Mouse (Mus musculus): ENCODE measurements around the gene Dgkg.

The Dgkg gene

DNA sequence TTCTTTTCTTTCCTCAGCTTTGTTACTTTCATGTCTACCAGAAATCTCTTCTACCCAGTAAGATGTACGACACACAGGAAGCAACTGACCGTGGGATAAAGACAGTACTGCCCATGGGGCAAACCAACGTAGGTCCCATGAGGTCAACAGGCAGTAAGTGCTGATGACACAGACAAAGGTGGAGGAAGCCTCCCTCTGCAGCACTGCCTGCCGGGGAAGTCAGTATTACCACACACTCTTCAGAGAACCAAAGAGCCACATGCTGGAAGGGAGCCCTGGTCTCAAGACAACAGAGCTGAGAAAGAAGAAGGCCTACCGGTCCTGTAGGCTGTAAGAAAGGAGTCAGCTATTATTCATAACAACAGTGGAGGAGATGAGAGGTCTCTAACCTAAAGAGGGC, 67.4 kb downstream of the Dgkg start:
- no peak for DNase-seq

DNA sequence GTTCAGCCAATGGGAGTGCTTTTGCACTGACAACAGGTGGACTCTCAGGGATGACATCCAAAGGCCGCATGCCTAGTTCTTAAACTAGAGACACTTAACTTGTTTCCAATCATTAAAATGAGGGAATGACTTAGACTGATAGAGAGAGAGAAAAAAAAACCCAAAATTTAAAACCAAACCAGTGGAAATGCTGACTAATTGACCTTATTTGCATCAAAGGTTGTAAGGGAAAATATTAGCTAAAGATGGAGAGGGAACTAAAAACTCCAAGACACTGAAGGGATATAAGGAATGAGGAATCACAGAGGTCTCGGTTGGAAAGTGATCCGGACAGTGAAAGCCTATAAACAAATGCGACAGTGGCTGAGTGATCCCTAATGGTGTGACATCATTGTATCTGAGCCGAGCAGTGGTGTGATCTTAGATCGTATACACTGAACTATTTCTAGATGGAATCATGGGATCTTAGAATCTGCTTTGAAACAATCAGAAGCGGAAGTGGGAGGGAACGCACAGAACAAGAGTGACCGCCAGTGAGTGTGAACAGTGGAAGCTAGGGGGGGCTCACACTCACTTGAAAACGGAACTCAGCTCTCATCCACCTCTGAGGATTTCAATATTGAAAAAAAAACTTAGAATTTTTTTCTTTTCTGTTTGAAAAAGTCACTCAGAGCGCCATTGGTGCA, 70.7 kb downstream of the Dgkg start:
- no peak for DNase-seq

DNA sequence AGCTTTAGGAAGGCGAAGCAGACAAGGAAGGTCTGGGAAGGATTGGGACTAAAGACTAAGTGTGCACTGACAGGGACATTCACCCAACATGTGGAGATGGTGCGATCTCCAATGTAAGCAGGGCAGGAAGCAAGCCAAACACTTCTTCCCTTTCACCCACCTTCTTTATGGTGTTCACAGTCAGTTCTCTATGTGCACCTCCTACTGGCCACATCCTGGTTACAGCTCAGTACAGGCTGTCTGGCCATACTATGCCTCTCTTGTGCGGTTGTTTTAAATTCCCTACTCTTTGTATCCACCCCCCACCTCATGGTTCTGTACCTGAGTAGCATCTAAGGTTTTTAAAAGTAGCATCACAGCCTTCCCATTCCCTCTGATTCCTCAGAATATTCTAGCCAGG, 71.5 kb downstream of the Dgkg start:
- DNase-seq = no peak

DNA sequence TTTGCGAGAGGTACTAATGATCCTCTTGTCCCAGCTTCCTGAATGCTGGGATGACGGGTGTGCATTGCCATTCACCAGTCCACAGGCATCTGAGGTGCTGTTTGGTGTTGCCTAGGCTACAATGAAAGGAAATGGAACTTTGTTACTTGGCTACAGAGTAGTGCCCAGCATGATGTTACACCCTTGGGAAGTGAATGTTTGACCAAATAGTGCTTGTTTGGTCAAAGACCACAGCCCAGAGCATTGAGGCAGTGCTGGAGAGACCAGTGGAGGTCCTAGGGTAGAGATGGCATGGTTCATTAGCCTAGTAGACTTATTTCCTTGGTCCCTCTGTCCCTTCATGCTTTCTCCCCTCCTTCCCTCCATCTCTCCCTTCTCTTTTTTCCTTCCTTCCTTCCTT, 73.6 kb downstream of the Dgkg start:
- no peak for DNase-seq

DNA sequence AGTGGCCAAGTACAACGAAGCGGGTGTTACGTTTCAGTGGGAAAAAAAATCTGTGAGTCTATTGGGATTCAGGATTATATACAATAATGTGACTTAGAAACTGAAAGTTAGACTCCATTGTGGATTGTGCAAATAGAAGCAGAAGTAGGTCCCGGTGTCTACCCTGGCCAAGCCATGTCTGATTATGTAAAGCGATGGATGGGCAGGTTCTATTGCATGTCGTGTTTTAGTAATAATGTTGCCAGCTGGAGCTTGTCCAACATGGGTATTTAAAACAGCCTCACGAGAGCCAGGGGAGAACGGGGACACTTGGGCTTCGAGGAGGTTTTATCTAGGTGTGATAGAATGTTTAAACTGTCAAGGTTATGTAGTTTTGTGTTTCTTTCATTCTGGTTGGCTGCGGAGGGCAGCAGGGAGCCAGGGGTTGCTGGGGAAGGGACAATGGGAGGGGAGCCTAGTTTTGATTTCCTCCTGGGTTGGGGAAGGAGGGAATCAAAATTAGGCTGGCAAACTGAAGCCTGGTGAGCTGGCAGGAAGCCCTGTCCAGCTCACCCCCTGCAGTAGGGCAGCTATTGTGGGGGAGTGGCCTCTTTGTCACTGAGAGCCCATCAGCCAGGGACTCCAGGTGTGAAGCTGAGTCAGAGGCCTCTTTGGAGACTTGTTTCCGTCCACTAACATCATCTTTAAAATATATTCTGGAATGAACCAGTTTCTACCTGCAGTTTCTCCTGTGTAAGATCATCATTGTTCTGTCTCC, 74.7 kb downstream of the Dgkg start:
- DNase-seq = no peak

DNA sequence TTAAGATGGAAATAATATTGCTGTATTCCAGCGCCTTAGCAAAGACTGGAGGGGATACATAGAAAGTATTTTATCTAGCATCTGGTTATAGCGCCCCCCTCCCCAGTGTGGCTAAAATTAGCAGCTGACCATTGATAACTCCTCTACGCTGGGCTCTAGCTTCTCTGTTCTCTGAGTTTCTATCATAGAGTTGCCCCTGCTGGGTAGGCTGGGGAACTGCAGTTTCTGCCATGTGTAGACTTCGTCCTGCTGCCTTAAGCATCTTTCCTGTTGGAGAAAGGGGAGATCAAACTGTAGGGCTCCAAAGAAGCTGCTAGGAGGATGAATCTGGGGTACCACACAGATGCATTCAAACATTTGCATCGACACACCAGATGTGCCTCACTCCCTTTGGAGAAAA, 76.9 kb downstream of the Dgkg start:
- peak; percentile 62 for DNase-seq

DNA sequence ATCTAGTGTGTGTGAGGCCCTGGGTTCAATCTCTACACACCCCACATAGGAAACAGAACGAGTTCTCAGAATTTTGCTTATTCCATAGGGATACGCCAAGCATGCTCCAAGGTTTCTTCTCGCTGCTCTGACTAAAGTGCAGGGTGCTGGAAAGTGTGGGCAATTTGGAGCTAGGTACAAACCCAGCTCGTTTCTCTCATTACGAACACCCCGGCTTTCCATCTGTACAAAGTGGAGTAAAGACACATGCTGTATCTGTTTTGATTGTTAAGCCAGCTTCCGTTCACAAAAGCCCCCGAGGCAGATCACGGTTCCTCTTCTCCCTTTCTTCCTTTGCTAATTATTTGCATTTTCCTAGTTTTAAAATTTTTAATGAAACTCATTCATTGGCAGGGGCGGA, 78.1 kb downstream of the Dgkg start:
- DNase-seq = no peak

DNA sequence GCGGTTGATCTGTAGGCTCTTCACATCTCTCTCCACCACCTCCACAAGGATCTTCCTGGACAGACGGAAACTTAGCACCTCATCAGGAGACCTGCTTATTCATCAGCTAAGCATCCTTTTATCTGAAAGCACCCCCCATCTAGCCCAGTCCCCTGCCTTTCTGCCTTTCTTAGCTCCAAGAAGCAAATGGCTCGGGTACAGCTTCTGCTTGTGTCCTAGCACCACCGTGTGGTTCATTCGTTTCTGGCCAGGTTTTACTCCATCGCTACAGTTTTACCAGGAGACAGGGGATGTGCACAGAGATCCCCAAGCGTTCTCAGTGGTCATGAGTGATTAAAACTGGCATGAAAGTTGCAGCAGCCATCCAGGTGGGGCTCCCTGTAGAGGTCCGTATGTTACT, 79.4 kb downstream of the Dgkg start:
- DNase-seq = peak; percentile 25

DNA sequence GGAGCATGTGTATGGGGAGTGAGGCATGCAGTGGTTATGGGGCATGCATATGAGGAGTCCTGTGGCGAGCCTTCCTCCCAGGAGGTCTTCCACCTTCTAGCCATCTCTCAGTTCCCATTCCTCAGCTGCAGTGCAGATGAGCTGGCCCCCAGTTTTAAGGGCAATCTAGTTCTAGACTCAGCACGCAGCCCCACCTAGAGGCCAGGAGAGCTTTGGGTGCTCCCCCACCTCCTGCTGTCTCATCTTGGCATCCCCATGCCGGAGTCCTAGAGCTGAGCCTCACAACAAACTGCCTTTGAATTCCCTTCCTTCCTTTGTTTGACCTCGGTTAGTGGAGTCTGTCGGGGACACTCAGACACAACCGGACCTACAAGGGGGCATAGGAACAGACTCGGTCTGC, 82.9 kb downstream of the Dgkg start:
- DNase-seq = no peak

DNA sequence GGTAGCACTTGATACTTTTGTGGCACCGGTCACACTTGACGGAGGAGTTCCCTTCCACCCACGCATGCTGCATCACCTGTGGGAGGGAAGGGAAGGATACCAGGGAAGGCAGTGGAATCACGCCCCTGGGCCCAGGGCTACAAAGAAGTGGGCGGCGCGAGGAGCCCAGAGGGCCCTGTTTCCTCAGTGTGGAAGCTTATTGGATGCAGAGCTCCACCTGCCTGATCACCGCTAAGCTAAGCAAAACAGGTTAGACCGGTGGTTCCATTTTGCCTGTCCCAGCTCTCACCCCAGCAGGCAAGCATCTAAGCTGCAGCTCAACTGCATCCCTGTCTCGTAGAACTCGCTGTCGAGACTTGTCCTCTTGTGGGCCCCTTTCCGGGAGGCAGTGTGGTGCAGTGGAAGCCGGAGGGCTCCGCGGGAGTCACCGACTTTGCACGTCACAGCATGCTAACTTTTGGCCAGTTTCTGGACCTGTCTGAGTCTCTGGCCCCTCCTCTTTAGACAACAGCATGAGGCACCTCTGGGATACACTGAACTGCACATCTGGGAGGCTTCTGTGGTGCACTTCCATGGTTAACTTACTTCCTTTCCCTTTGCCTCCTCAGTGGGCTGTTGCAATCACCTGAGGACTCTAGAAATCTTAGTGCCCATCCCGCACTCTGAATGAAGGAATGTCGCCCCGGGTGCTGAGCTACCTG, 84.2 kb downstream of the Dgkg start:
- peak; percentile 41 for DNase-seq

DNA sequence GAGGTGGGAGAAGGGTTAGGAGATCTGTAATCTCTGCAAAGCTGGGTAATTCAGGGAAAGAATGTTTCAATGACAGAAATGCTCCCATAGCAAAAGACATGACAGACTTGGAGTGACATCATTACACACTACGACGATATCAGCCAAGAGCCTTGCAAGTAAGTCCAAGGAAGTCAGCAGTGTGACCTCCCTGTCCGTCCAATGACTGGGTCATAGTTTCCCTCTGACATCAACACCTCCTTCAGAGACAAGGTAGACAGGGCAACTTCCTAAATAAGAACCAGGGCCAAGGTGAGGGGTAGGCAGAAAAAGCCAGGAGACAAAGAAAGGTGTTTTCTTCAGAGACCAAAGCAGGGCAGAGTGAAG, 92.1 kb downstream of the Dgkg start:
- no peak for DNase-seq

DNA sequence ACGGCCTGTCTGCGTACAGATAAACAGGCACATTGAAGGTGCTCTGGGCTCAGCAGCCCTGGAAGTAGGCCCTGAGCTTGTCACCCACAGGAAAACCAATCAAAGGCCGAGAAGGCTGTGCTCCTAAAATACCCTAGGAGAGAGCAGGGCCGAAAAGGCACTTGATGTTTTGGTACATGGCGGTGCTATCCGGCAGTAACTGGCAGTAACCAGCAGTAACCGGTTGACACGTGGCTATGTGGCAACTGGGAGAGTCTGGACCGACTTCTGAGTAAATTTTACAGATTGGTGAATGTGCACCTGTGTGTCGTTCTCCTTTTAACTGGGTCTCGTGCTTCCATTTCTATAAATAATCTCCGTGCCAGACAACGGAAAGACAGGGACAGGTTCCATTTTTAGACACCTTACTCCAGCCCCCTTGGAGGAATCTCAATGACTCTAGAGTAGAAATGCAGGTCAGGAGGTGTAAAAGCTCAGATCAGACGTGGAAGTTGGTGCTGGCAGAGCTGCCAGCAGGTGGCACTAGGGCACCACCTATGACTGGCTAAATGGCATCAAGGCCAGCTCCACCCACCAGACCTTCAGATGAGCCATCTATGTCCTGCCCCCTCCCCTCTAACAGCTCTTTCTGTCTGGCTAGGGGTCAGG, 92.6 kb downstream of the Dgkg start:
- DNase-seq = peak; percentile 81

DNA sequence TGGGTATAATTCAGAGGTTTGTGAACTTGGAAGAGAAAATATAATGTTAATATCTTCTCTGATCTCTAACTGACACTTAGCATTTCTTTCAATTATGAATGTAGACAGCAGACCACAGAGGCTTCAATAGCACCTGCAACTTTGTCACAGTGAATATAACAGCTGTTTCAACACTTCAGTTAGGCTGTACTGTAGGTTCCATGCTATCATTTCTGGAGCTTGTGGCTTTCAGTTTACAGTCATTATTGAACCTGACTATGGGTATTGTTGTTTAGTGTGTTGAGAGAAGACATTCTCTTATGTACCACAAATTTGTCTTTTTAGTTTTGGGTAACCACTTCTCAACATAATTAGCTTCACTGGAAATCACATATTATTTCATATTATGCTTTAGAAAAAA, 93.4 kb downstream of the Dgkg start:
- DNase-seq = no peak

DNA sequence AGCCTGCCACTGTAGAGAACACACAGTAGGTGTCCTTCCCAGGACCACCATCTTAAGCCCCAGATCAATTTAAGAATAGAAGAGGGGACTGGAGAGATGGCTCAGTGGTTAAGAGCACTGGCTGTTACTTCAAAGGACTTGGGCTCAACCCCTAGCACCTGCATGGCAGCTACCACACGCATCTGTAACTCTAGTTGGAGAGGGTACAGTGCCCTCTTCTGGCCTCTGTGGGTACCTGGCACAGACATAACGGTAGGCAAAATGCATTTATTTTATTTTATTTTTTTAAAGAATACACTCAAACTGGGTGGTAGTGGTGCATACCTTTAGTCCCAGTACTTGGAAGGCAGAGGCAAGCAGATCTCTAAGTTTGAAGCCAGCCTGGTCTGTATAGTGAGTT, 102.0 kb downstream of the Dgkg start:
- DNase-seq = peak; percentile 50

DNA sequence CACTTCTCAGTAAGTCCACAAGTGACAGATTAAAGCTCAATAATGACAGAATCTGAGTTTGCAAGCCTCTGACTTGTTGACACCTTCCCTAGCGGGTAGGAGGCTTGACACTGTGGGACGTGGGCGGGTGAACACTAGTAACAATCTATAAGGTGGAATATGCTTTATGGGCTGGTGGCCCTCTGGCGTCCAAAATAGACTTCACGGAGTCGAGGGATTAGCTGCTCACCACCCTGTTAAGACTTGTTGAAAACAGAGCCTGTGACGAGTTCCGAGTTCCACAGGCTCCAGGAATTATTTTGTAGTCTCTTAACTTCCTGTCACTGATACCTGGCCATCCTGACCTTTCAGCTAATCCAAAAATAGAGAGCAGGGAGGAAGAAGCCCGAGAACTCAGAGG, 104.7 kb downstream of the Dgkg start:
- DNase-seq = no peak

DNA sequence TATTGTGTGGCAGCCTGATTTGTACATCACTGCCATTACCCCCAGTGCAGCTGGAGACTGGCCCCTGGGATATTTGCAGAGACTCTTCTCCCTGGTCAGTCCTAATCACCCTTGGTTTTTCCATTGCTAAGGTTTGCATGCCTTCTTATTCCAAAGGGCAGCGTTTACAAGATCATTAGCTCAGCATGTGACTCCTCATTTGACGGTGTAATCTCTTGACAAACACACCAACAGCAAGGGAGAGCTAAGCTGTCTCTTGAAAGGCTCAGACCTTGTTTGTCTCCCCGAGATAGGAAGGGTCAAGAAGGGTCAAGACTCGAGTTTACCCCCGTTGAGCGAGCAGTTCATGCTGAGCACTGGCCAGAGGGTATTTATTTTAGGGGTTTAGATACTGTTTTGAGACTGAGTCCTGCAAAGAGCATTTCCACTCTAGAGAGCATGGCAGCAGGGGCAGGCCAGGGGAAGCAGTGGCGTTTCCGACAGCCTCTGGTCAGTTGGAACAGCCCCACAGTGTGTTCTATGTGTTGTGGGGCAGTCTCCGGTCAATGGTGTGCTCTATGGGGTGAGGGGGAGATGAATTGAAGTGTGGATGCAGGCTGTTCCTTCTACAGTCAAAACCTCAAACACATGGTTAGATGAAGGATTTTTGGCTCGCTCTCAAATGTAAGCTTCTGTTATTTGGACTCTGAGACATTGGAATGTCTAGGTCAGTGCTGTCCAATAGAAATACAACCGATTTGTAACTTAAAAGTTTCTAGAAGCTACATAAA, 105.6 kb downstream of the Dgkg start:
- DNase-seq = no peak

DNA sequence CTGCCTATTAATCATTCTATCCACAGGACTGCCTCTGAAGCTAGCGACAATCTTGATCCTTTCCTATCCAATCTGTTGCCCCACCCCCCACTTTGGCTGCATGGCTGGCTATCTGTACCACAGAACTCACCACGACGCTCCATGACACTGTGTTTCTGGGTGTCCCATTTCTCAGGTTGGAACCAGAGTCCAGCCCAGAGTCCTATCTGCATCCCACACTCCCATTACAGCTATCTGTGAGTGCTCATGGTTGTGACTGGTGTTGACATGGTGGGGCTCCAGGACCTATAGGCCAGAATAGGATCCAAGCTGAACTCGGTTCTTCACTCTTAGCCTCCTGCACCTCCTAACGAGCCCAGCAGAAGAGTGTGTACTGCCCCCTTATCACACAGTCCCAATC, 107.7 kb downstream of the Dgkg start:
- no peak for DNase-seq

DNA sequence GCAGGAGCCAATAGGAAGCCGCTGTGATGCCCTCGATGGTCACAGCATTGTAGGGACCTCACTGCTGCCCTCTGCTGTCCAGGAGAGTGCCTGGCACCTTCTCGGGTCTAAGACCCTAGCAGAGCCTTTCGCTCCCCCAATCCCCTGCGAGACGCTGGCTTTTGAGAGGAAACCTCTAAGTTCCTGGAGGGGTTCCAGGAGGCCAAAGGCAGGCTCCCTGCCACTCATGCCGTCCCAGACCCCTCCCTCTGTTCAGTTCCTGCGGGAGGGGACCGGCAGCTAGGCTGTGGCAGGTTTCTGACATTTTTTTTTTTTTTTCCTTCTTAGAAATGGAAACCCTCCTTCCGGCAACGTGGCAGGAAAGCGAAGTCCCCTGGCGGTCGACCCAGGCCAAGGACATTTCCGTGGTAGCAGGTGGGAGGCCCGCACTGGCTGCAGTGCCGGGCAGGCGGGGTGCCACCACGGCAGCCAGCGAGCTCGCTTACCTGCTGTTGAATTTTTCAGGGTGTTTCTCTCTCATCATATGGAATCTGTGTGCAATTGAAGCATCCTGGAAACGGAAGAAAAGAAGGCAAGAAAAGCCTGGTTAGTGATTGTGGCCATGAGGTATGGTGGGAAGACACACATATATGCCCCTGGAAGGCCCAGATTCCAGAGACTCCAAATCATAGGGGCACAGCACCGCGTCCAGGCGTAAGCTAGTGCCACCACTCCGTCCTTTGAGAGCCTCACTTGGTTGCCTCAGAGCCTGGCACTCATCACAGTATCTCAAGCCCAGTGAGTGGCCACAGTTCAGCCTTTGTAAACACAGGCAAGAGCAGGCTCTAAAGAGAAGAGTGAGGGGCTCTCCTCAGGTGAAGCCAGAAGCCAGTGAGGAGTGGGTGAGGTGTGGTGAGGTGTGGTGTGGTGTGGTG, 108.6 kb downstream of the Dgkg start:
- peak; percentile 94 for DNase-seq

DNA sequence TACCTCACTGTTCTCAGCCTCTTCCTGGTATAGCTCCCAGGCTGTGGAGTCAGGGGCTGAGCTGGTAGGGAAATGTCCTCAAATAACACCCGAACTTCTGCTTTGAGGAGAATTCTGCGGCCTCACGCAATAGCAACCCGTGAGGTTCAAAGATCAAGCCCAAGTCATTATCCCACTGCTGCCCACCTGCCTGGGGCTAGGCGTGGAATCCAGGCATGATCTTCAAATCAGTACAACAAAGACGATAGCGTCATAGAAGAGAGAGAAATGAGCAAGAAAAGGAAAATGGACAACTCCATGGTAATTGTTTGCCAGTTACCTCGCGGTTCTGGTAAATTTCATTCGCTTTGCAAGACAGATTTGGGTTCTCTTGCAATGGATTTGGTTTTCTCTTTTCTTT, 109.3 kb downstream of the Dgkg start:
- DNase-seq = no peak

DNA sequence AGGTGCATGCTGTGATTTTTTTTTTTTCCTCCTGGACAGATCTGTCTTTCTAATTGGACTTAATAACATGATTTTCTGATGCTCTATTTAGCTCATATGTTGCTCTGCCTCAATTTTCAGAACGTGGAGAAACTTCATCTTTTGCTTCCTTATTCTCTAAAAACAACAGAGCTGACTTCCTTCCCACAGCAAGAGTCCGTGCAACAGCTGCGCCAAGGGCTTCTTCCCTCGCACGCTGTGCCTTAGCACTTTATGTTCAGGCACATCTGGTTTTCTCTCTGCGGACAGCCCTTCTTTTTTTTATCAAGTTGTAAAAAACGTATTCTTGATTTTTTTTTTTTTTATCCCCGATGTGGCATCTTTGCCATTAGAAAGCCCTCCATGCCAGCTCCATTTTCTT, 111.2 kb downstream of the Dgkg start:
- no peak for DNase-seq

DNA sequence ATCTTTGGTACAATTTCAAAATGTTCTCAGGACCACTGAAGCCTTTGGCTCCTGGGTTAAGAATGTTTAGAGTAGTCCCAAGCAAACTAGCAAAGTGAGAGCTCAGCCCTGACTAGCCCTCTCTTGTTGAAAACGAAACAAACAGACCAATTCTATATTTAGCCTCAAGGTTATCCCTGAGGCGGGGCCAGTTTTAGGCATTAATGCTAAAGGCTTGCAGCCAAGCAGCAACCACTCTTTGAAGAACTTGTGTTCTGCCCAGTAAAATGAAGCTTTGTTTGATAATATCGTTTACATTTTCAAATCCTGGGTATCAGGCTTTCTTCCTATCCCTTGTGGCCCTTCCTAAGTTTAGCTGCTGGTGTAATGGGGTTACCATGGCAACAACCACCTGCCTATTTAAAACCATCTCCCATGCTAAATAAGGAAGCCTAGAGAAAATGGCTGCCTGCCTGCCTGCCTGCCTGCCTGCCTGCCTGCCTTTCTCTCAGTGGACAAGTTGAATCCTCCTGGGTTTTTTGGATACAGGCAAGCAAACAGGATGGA, 111.9 kb downstream of the Dgkg start:
- DNase-seq = peak; percentile 47

Data from embryo, embryonic 11 days (tissue).